Mouse (Mus musculus) myocyte (in vitro differentiated cells): ENCODE measurements at regions not wholly inside any gene's neighbourhood (a gene's known extent, or its start where the extent isn't known, plus 50 kb on each side); places are given as distances from the start of the nearest gene placed in this dataset.

Source experiments
- MAX ChIP-seq: IDR thresholded peaks from one replicate; pipeline ENCODE4 v1.6.1; 2011; ENCODE audit warnings: low read depth, mild to moderate bottlenecking, control low read depth
- MYOD1 ChIP-seq, 3 experiments: IDR thresholded peaks; one replicate each; pipeline ENCODE4 v1.6.1; 2011; ENCODE audit warnings: control low read depth in 2 of 3, low read depth in 2 of 3, mild to moderate bottlenecking in 2 of 3, moderate library complexity in 1 of 3; ENCODE audit not compliant: insufficient read length in 2 of 3, control insufficient read depth in 1 of 3
- POLR2A ChIP-seq: IDR thresholded peaks from one replicate; pipeline ENCODE4 v1.6.1; 2011; ENCODE audit warnings: low read depth, mild to moderate bottlenecking, control low read depth, moderate library complexity; ENCODE audit not compliant: insufficient read length
- POLR2AphosphoS2 ChIP-seq: IDR thresholded peaks from one replicate; pipeline ENCODE4 v1.6.1; 2011; ENCODE audit warnings: low read depth, control low read depth; ENCODE audit not compliant: insufficient read length
- REST ChIP-seq: IDR thresholded peaks from one replicate; pipeline ENCODE4 v1.6.1; 2011; ENCODE audit warnings: mild to moderate bottlenecking, control low read depth, moderate library complexity; ENCODE audit not compliant: insufficient read depth, insufficient read length
- USF1 ChIP-seq: IDR thresholded peaks from one replicate; pipeline ENCODE4 v1.6.1; 2011; ENCODE audit warnings: low read depth, mild to moderate bottlenecking, control low read depth, moderate library complexity

- TF ChIP-seq POLR2A, result no peak
- TF ChIP-seq MAX, result no peak
- no peak for TF ChIP-seq POLR2AphosphoS2
- no peak for TF ChIP-seq REST
- TF ChIP-seq MYOD1 (IDR thresholded peaks at IDR 0.05; ENCODE audit: control insufficient read depth in 1 of 3, insufficient read length in 2 of 3, low read depth in 2 of 3), result no peak
- no peak for TF ChIP-seq USF1
These were observed 87.3 kb downstream of the Gm10260 start for GRCm38 (mm10) chr13:97673107-97673506.
